Mouse (Mus musculus): Measurements from ENCODE around the gene Lrrc4.

Gene Lrrc4

GRCm38 (mm10) chr6:28853654-28854053, 22.1 kb upstream of the Lrrc4 start:
- no peak for DNase-seq

- no peak for DNase-seq
Observed at GRCm38 (mm10) chr6:28853164-28853563, 21.6 kb upstream of the Lrrc4 start.

GRCm38 (mm10) chr6:28852342-28852741, 20.8 kb upstream of the Lrrc4 start:
- no peak for DNase-seq

- DNase-seq = no peak
Observed at GRCm38 (mm10) chr6:28850326-28850900, 18.9 kb upstream of the Lrrc4 start.

- DNase-seq = no peak
Observed at GRCm38 (mm10) chr6:28849317-28849716, 17.8 kb upstream of the Lrrc4 start.

GRCm38 (mm10) chr6:28848891-28849290, 17.3 kb upstream of the Lrrc4 start:
- no peak for DNase-seq

GRCm38 (mm10) chr6:28848285-28848794, 16.8 kb upstream of the Lrrc4 start:
- DNase-seq = no peak

GRCm38 (mm10) chr6:28847616-28848015, 16.1 kb upstream of the Lrrc4 start:
- DNase-seq = no peak

GRCm38 (mm10) chr6:28845610-28846009, 14.1 kb upstream of the Lrrc4 start:
- no peak for DNase-seq

- peak; percentile 61 for DNase-seq
Observed at GRCm38 (mm10) chr6:28842375-28843276, 11.1 kb upstream of the Lrrc4 start.

- no peak for DNase-seq
Observed at GRCm38 (mm10) chr6:28841569-28841968, 10.0 kb upstream of the Lrrc4 start.

- no peak for DNase-seq
Observed at GRCm38 (mm10) chr6:28836600-28836999, 5.1 kb upstream of the Lrrc4 start.

GRCm38 (mm10) chr6:28834046-28834445, 2.5 kb upstream of the Lrrc4 start:
- DNase-seq = no peak

GRCm38 (mm10) chr6:28833380-28833822, 1.9 kb upstream of the Lrrc4 start:
- DNase-seq = peak; percentile 84

GRCm38 (mm10) chr6:28832751-28833291, 1.3 kb upstream of the Lrrc4 start:
- DNase-seq = no peak

GRCm38 (mm10) chr6:28831854-28832750, 555 bp upstream of the Lrrc4 start:
- DNase-seq = peak; percentile 68

- no peak for DNase-seq
Observed at GRCm38 (mm10) chr6:28830306-28830705, 1.2 kb downstream of the Lrrc4 start.

- DNase-seq = peak; percentile 79
Observed at GRCm38 (mm10) chr6:28828593-28828992, 3.0 kb downstream of the Lrrc4 start.

GRCm38 (mm10) chr6:28827565-28827964, 4.0 kb downstream of the Lrrc4 start:
- no peak for DNase-seq

GRCm38 (mm10) chr6:28826689-28827389, 4.7 kb downstream of the Lrrc4 start:
- no peak for DNase-seq

- no peak for DNase-seq
Observed at GRCm38 (mm10) chr6:28825894-28826293, 5.7 kb downstream of the Lrrc4 start.

- no peak for DNase-seq
Observed at GRCm38 (mm10) chr6:28823802-28824201, 7.7 kb downstream of the Lrrc4 start.

Data from right cerebral cortex, postnatal 25 days (tissue).